Mouse (Mus musculus) testis, adult 2 months (tissue): ENCODE measurements around the gene Ank. TPM values are rescaled to one million over a fixed set of nuclear protein-coding genes. Genes with fewer than 3 reads are reported as not detected.
A peak's percentile ranks its signal among the peaks of the same experiment; 100 is the strongest.

Experiments
- H3K27ac ChIP-seq: fragments of 200-500 bp; 2 replicates; pipeline ENCODE4 v1.5.1; 2012; ENCODE audit warnings: low read depth, low read length; ENCODE audit not compliant: control insufficient read depth, insufficient read depth
- H3K27me3 ChIP-seq: fragments of 200-500 bp; 2 replicates; pipeline ENCODE4 v1.6.1; 2012; ENCODE audit warnings: mild to moderate bottlenecking, low read length, moderate library complexity; ENCODE audit not compliant: control insufficient read depth, insufficient read depth
- H3K36me3 ChIP-seq: fragments of 200-500 bp; 2 replicates; pipeline ENCODE4 v1.6.1; 2012; ENCODE audit warnings: mild to moderate bottlenecking, low read length; ENCODE audit not compliant: control insufficient read depth, insufficient read depth
- H3K4me1 ChIP-seq: fragments of 200-500 bp; 2 replicates; pipeline ENCODE4 v1.6.1; 2012; ENCODE audit warnings: low read length; ENCODE audit not compliant: control insufficient read depth, insufficient read depth
- H3K4me3 ChIP-seq: fragments of 200-500 bp; 2 replicates; pipeline ENCODE4 v1.5.1; 2012; ENCODE audit warnings: low read depth, mild to moderate bottlenecking, low read length, moderate library complexity, mixed read lengths; ENCODE audit not compliant: control insufficient read depth
- CTCF ChIP-seq: fragments of 200-500 bp; IDR thresholded peaks from 2 replicates; pipeline ENCODE4 v1.5.1; 2012; ENCODE audit warnings: low read depth, mild to moderate bottlenecking, inconsistent platforms, low read length, moderate library complexity; ENCODE audit not compliant: control insufficient read depth, insufficient read depth, insufficient replicate concordance
- POLR2A ChIP-seq: fragments of 200-500 bp; IDR thresholded peaks from 2 replicates; pipeline ENCODE4 v1.6.1; 2012; ENCODE audit warnings: low read depth, mild to moderate bottlenecking, inconsistent platforms, low read length, moderate library complexity; ENCODE audit not compliant: control insufficient read depth
- polyA plus RNA-seq: library from polyadenylated mRNA; depleted of rRNA; stranded (reverse); fragments of >200 nt; gene quantifications from 2 replicates; pipeline ENCODE4 v1.2.3, GENCODE M21; 2012; rRNA removed

Ank gene
- polyA plus RNA-seq, result 7.7 and 9.1 TPM in 2 replicates

GRCm38 (mm10) chr15:27466131-27467080, at the start of gene Ank:
Ank (plus strand) TSS chr15:27466677.
- TF ChIP-seq CTCF (no peak; the same call in 1 of the 2 replicates), POLR2A (no peak)
- Histone ChIP-seq H3K4me3 (peak within 1 kb of the TSS; percentile 68), H3K36me3 (no peaks in the 10 kb centered on the region), H3K27me3 (no peaks in the 10 kb centered on the region; the same call in 1 of the 2 replicates), H3K27ac (no peak within 1 kb of the TSS), H3K4me1 (peaks cover 8% of the 10 kb centered on the region)

- Histone ChIP-seq H3K27ac (no peak overlapping the region), H3K27me3 (no peaks in the 10 kb centered on the region), H3K4me3 (no peak overlapping the region), H3K36me3 (no peaks in the 10 kb centered on the region), H3K4me1 (peaks cover 4% of the 10 kb centered on the region; the same call in 1 of the 2 replicates)
- TF ChIP-seq POLR2A, result no peak
- no peak for TF ChIP-seq CTCF
Measured at GRCm38 (mm10) chr15:27418566-27419331, 47.7 kb upstream of the Ank start.

- no peak for TF ChIP-seq CTCF
- no peak for TF ChIP-seq POLR2A
- no peak overlapping the region for H3K27ac ChIP-seq
- H3K4me1 ChIP-seq, result peaks cover 4% of the 10 kb centered on the region; the same call in 1 of the 2 replicates
- no peaks in the 10 kb centered on the region for H3K27me3 ChIP-seq
- no peaks in the 10 kb centered on the region for H3K36me3 ChIP-seq
- no peak overlapping the region for H3K4me3 ChIP-seq
Measured at GRCm38 (mm10) chr15:27421531-27421930, 44.9 kb upstream of the Ank start.

GRCm38 (mm10) chr15:27427581-27427980, 38.9 kb upstream of the Ank start:
- Histone ChIP-seq H3K4me3 (no peak overlapping the region), H3K36me3 (no peaks in the 10 kb centered on the region), H3K27ac (no peak overlapping the region), H3K27me3 (no peaks in the 10 kb centered on the region), H3K4me1 (peaks cover 1% of the 10 kb centered on the region; the same call in 1 of the 2 replicates)
- no peak for TF ChIP-seq CTCF
- no peak for TF ChIP-seq POLR2A

GRCm38 (mm10) chr15:27430241-27430640, 36.2 kb upstream of the Ank start:
- no peak overlapping the region for H3K27ac ChIP-seq
- no peak overlapping the region for H3K4me3 ChIP-seq
- H3K27me3 ChIP-seq, result no peaks in the 10 kb centered on the region
- TF ChIP-seq CTCF, result no peak
- no peak for TF ChIP-seq POLR2A
- no peaks in the 10 kb centered on the region for H3K4me1 ChIP-seq
- H3K36me3 ChIP-seq, result no peaks in the 10 kb centered on the region

- Histone ChIP-seq H3K36me3 (no peaks in the 10 kb centered on the region), H3K27me3 (no peaks in the 10 kb centered on the region), H3K27ac (no peak overlapping the region), H3K4me3 (no peak overlapping the region), H3K4me1 (no peaks in the 10 kb centered on the region)
- TF ChIP-seq POLR2A, result no peak
- no peak for TF ChIP-seq CTCF
Measured at GRCm38 (mm10) chr15:27432851-27433615, 33.4 kb upstream of the Ank start.

- no peaks in the 10 kb centered on the region for H3K27me3 ChIP-seq
- no peak overlapping the region for H3K4me3 ChIP-seq
- TF ChIP-seq POLR2A (no peak), CTCF (no peak)
- no peak overlapping the region for H3K27ac ChIP-seq
- H3K36me3 ChIP-seq, result no peaks in the 10 kb centered on the region
- no peaks in the 10 kb centered on the region for H3K4me1 ChIP-seq
Measured at GRCm38 (mm10) chr15:27435409-27435808, 31.1 kb upstream of the Ank start.
